8 mouse cellular contexts compared by ENCODE assay signal in genomic region chr14:79425979-79426729, GRCm38 (mm10). TPM values are rescaled to one million over a fixed set of nuclear protein-coding genes. Genes with fewer than 3 reads are reported as not detected.
DNase-seq lines count a peak whose midpoint lies in the region; ATAC-seq and TF ChIP-seq lines count a peak whose summit lies in the region.

Gene Kbtbd7 (plus strand): TSS chr14:79426511.

- peaks cover 0 to 11% of the 10 kb centered on the region in 2 experiments; a peak in 2 of 4 replicates for H3K4me1 ChIP-seq in MEL (ENCODE audit: control insufficient read depth in 1 of 2, insufficient read depth in 2 of 2, low read length in 2 of 2)
- peaks cover 5% of the 10 kb centered on the region; the same call in 1 of the 2 replicates for H3K4me1 ChIP-seq in cerebellum, adult 2 months (ENCODE audit: control insufficient read depth, insufficient read depth, low read length)
- H3K4me1 ChIP-seq in forebrain, postnatal 0 days (ENCODE audit: insufficient read depth), result no peaks in the 10 kb centered on the region
- H3K4me1 ChIP-seq in lung, embryonic 15.5 days, result no peaks in the 10 kb centered on the region

- no peak for TF ChIP-seq RAD21 in MEL (IDR thresholded peaks at IDR 0.05; ENCODE audit: low read depth, low read length)

- TF ChIP-seq POLR2A in MEL (IDR thresholded peaks at IDR 0.05; ENCODE audit: control insufficient read depth in 1 of 2, insufficient read depth in 1 of 2, low read depth in 1 of 2, low read length in 2 of 2, poor library complexity in 1 of 2), result peak; percentile 45 to 53; a peak in 1 of 4 replicates
- peak; percentile 85; the same call in 1 of the 2 replicates for TF ChIP-seq POLR2A in cerebellum, adult 2 months (IDR thresholded peaks at IDR 0.05; ENCODE audit: borderline replicate concordance, insufficient read depth, low read length)

- H3K27ac ChIP-seq in MEL (ENCODE audit: control insufficient read depth, low read depth, low read length), result peak within 1 kb of the TSS; percentile 54
- H3K27ac ChIP-seq in cerebellum, adult 2 months (ENCODE audit: insufficient read depth, low read length), result peak within 1 kb of the TSS; percentile 34; the same call in 1 of the 2 replicates
- peak within 1 kb of the TSS; percentile 83 for H3K27ac ChIP-seq in forebrain, postnatal 0 days (ENCODE audit: low read depth, low read length)
- H3K27ac ChIP-seq in lung, embryonic 15.5 days, result peak within 1 kb of the TSS; percentile 90

- H3K4me2 ChIP-seq in forebrain, postnatal 0 days (ENCODE audit: low read depth), result peak within 1 kb of the TSS; percentile 48
- peak within 1 kb of the TSS; percentile 57 for H3K4me2 ChIP-seq in lung, embryonic 15.5 days

- H3K9ac ChIP-seq in MEL (ENCODE audit: control insufficient read depth, low read depth, low read length, poor library complexity, severe bottlenecking), result peak within 1 kb of the TSS; percentile 37
- peak within 1 kb of the TSS; percentile 74 for H3K9ac ChIP-seq in forebrain, postnatal 0 days
- peak within 1 kb of the TSS; percentile 48 for H3K9ac ChIP-seq in lung, embryonic 15.5 days

- TF ChIP-seq EP300 in MEL (IDR thresholded peaks at IDR 0.05; ENCODE audit: low read depth in 1 of 2, low read length in 2 of 2), result peak in 1 of 2 experiments; percentile 74; a peak in 2 of 4 replicates

- H3K36me3 ChIP-seq in MEL (ENCODE audit: control insufficient read depth in 1 of 2, insufficient read depth in 2 of 2, low read length in 2 of 2), result peaks cover 0 to 8% of the 10 kb centered on the region in 2 experiments; a peak in 2 of 4 replicates
- 0 out of 2 replicates have a peak, but pooled peaks cover under 1% of the 10 kb centered on the region for H3K36me3 ChIP-seq in forebrain, postnatal 0 days (ENCODE audit: insufficient read depth)
- H3K36me3 ChIP-seq in lung, embryonic 15.5 days, result peaks cover 10% of the 10 kb centered on the region

- under 1% methylated on average over 44 of the region's 44 CpGs for WGBS in cerebellum, adult 2 months
- WGBS in forebrain, postnatal 0 days, result 3% methylated on average over 44 of the region's 44 CpGs
- 2% methylated on average over 39 of the region's 44 CpGs for WGBS in lung, embryonic 15.5 days

- H3K4me3 ChIP-seq in MEL (ENCODE audit: control insufficient read depth in 1 of 2, insufficient read depth in 1 of 2, low read depth in 2 of 2, low read length in 2 of 2), result peak within 1 kb of the TSS; percentile 24 to 38
- peak within 1 kb of the TSS; percentile 73 for H3K4me3 ChIP-seq in cerebellum, adult 2 months (replicated peaks; ENCODE audit: insufficient read depth, low read depth, low read length)
- H3K4me3 ChIP-seq in forebrain, postnatal 0 days (ENCODE audit: low read depth, low read length), result peak within 1 kb of the TSS; percentile 54
- H3K4me3 ChIP-seq in lung, embryonic 15.5 days, result peak within 1 kb of the TSS; percentile 52

- no peaks in the 10 kb centered on the region for H3K9me3 ChIP-seq in MEL (replicated peaks; ENCODE audit: insufficient read depth, low read length)
- H3K9me3 ChIP-seq in forebrain, postnatal 0 days (ENCODE audit: low read length), result no peaks in the 10 kb centered on the region
- H3K9me3 ChIP-seq in lung, embryonic 15.5 days, result peaks cover 9% of the 10 kb centered on the region; the same call in 1 of the 2 replicates

- no peak for TF ChIP-seq CTCF in MEL (IDR thresholded peaks at IDR 0.05 in 2 of 3, conservative IDR thresholded peaks at IDR 0.05 in 1 of 3; ENCODE audit: control insufficient read depth in 1 of 3, insufficient read depth in 1 of 3, low read depth in 2 of 3, low read length in 3 of 3, poor library complexity in 1 of 3, severe bottlenecking in 1 of 3)
- TF ChIP-seq CTCF in cerebellum, adult 2 months (IDR thresholded peaks at IDR 0.05; ENCODE audit: borderline replicate concordance, insufficient read depth, low read depth, low read length), result no peak
- TF ChIP-seq CTCF in forebrain, postnatal 0 days (IDR thresholded peaks at IDR 0.05; ENCODE audit: low read depth), result no peak

- no peaks in the 10 kb centered on the region for H3K79me2 ChIP-seq in MEL (ENCODE audit: control insufficient read depth, insufficient read depth, low read length, poor library complexity)

- no peaks in the 10 kb centered on the region for H3K27me3 ChIP-seq in MEL (ENCODE audit: control insufficient read depth in 1 of 2, insufficient read depth in 2 of 2, low read length in 2 of 2)
- H3K27me3 ChIP-seq in cerebellum, adult 2 months (ENCODE audit: control insufficient read depth, insufficient read depth, low read length), result no peaks in the 10 kb centered on the region
- H3K27me3 ChIP-seq in forebrain, postnatal 0 days (ENCODE audit: insufficient read depth, low read length), result no peaks in the 10 kb centered on the region
- no peaks in the 10 kb centered on the region for H3K27me3 ChIP-seq in lung, embryonic 15.5 days

- ATAC-seq in forebrain, postnatal 0 days, result peak; percentile 100
- peak; percentile 99 for ATAC-seq in lung, embryonic 15.5 days (ENCODE audit: borderline replicate concordance, extremely low read depth, low FRiP score, low TSS enrichment)

- DNase-seq in MEL (ENCODE audit: low read depth, low spot score), result peak; percentile 99
- DNase-seq in cerebellum, adult 2 months, result peak; percentile 92 to 93
- peak; percentile 95 for DNase-seq in forebrain, postnatal 0 days
- peak; percentile 95 for DNase-seq in heart, postnatal 4 days
- DNase-seq in layer of hippocampus, adult 8-10 months (ENCODE audit: low spot score in 2 of 2), result peak; percentile 90
- DNase-seq in ovary, postnatal 10 days (ENCODE audit: low spot score), result peak; percentile 79
- peak; percentile 91 to 93 for DNase-seq in thymus, postnatal 10 days (ENCODE audit: low spot score in 2 of 2)

TF ChIP-seq in MEL, 35 proteins besides CTCF, POLR2A, EP300 and RAD21:
- TF ChIP-seq UBTF (IDR thresholded peaks at IDR 0.05; ENCODE audit: borderline replicate concordance, insufficient read depth, low read depth, low read length), result peak; percentile 90; the same call in 1 of the 2 replicates
- peak; percentile 45; the same call in 1 of the 2 replicates for TF ChIP-seq NRF1 (IDR thresholded peaks at IDR 0.05; ENCODE audit: insufficient read depth, low read depth, low read length, poor library complexity, severe bottlenecking)
- TF ChIP-seq ZMIZ1 (IDR thresholded peaks at IDR 0.05; ENCODE audit: low read depth, low read length), result 0 out of 2 replicates have a peak, but pooled peaks have one; percentile 46
- peak; percentile 90 for TF ChIP-seq ZNF384 (IDR thresholded peaks at IDR 0.05; ENCODE audit: low read depth, low read length)
- TF ChIP-seq ETS1 (IDR thresholded peaks at IDR 0.05; ENCODE audit: low read depth, low read length), result peak; percentile 99
- 0 out of 2 replicates have a peak, but pooled peaks have one; percentile 69 for TF ChIP-seq MXI1 (IDR thresholded peaks at IDR 0.05; ENCODE audit: low read depth, low read length)
- TF ChIP-seq BHLHE40 (IDR thresholded peaks at IDR 0.05; ENCODE audit: borderline replicate concordance, low read depth, low read length), result peak; percentile 80; the same call in 1 of the 2 replicates
- TF ChIP-seq ZC3H11A (IDR thresholded peaks at IDR 0.05; ENCODE audit: low read depth, low read length), result no peak
- peak; percentile 78 for TF ChIP-seq MAX (IDR thresholded peaks at IDR 0.05; ENCODE audit: low read length)
- peak; percentile 53; the same call in 1 of the 2 replicates for TF ChIP-seq MYC (IDR thresholded peaks at IDR 0.05; ENCODE audit: low read depth, low read length)
- TF ChIP-seq ZKSCAN1 (IDR thresholded peaks at IDR 0.05; ENCODE audit: low read depth, low read length), result no peak
- no peak for TF ChIP-seq SMC3 (IDR thresholded peaks at IDR 0.05; ENCODE audit: low read depth, low read length)
- TF ChIP-seq CHD2 (IDR thresholded peaks at IDR 0.05; ENCODE audit: low read length), result peak; percentile 56
- peak; percentile 99 for TF ChIP-seq HCFC1 (IDR thresholded peaks at IDR 0.05; ENCODE audit: low read depth, low read length)
- TF ChIP-seq MEF2A (IDR thresholded peaks at IDR 0.05; ENCODE audit: extremely low read depth, insufficient replicate concordance, low read depth, low read length, poor library complexity, severe bottlenecking), result no peak
- no peak for TF ChIP-seq JUND (IDR thresholded peaks at IDR 0.05; ENCODE audit: low read depth, low read length)
- TF ChIP-seq GATA1 (IDR thresholded peaks at IDR 0.05; ENCODE audit: low read depth, low read length), result peak; percentile 36; the same call in 1 of the 2 replicates
- peak; percentile 99 for TF ChIP-seq KAT2A (conservative IDR thresholded peaks at IDR 0.05; ENCODE audit: low read depth, low read length)
- TF ChIP-seq RCOR1 (IDR thresholded peaks at IDR 0.05; ENCODE audit: low read depth, low read length), result no peak
- TF ChIP-seq SIN3A (IDR thresholded peaks at IDR 0.05; ENCODE audit: low read length), result peak; percentile 87
- peak; percentile 35; the same call in 1 of the 2 replicates for TF ChIP-seq USF1 (IDR thresholded peaks at IDR 0.05; ENCODE audit: low read depth, low read length)
- TF ChIP-seq ELF1 (IDR thresholded peaks at IDR 0.05; ENCODE audit: low read depth, low read length), result peak; percentile 66; the same call in 1 of the 2 replicates
- peak; percentile 56 for TF ChIP-seq NELFE (IDR thresholded peaks at IDR 0.05; ENCODE audit: low read depth, low read length)
- peak; percentile 86 for TF ChIP-seq TBP (IDR thresholded peaks at IDR 0.05; ENCODE audit: low read depth, low read length)
- TF ChIP-seq MAFK (IDR thresholded peaks at IDR 0.05; ENCODE audit: borderline replicate concordance, low read depth, low read length), result no peak

RNA-seq across cellular contexts. Expression of gene Kbtbd7, which starts in this region (rescaled TPM):
- total RNA-seq in MEL (2012; rRNA removed), result 2.6 and 3.8 TPM in 2 replicates
- 1 to 10 TPM in 1 of 2 experiments, not detected in 1; 2.7 TPM for polyA plus RNA-seq in MEL (2012; ENCODE audit: insufficient read depth in 1 of 2, insufficient read length in 2 of 2, low read depth in 1 of 2, low replicate concordance in 2 of 2, missing spikeins in 1 of 2)
- 15.2 and 17.4 TPM in 2 replicates for polyA plus RNA-seq in cerebellum, adult 2 months (2012; rRNA removed)
- 34.2 and 40.7 TPM in 2 replicates for total RNA-seq in forebrain, postnatal 0 days (2014; rRNA removed)
- 10.7 and 13.7 TPM in 2 replicates for polyA plus RNA-seq in forebrain, postnatal 0 days (2015; fragmentation: Nextera tagmentation; extraction: Ambion mirVana)
- 10 to 100 TPM; 11.0 to 11.1 TPM for total RNA-seq in heart, postnatal 4 days (2021)
- total RNA-seq in layer of hippocampus, adult 8-10 months (2022), result 10 to 100 TPM; 38.4 to 44.3 (median 41.1) TPM
- 11.8 and 12.7 TPM in 2 replicates for polyA plus RNA-seq in lung, embryonic 15.5 days (2015; fragmentation: Nextera tagmentation; extraction: Ambion mirVana)

Comparison
In these comparisons a context has a peak if more than half of its experiments do, and no peak if none do; other contexts are left out.
1. Peak in every context shown above with its lines: DNase-seq, ATAC-seq, H3K4me3 ChIP-seq and H3K27ac ChIP-seq.
2. H3K27ac ChIP-seq: peak in every context shown above with its lines; median percentile 90 in lung, embryonic 15.5 days; 83 in forebrain, postnatal 0 days; 54 in MEL; 34 in cerebellum, adult 2 months.